In the genomic region with DNA sequence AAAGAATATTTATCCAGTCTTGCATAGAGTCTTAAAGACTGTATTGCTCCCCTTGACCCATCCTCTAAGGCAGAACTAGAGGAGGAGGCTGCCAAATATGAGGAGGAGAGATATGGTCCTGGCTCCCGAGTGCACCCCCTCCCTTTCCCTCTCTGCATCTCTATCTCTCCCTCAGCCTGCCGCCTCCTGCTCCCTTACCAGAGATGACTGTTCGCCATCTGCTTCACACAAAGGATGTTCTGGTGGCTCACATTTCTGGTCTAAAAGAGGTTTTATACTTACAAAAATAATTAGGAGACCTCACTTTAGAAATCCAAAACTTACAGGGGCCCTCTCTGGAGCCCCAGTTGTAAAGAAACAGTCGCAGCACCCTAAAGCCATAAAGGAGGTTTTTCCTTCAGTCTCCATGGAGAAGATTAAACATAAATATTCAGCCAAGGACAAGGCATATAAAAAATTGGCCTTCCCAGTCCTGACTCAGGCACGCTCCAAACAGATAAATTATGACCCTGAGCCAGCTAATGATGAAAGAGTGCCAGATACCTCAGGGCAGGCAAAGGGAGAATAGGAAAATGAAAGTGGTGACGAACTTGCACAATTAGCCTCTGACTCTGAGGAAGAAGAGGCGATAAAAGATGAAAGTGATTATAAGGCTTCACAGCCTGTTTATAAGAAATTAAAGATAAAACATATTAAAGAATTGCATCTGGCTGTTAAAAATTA, we compare ENCODE assay signal across 14 mouse cellular contexts. TPM values are rescaled to one million over a fixed set of nuclear protein-coding genes. Genes with fewer than 3 reads are reported as not detected.
DNase-seq lines count a peak whose midpoint lies in the region; ATAC-seq lines count a peak whose summit lies in the region.
"Had no signal": no experiment of that assay in that cellular context is flagged by ENCODE, and none has a peak within 500 bp of the region (broad histone marks: within the 10 kb centered on the region; RNA-seq: fewer than 3 reads in every experiment).

No protein-coding gene starts in this region.

- WGBS in heart, embryonic 11.5 days (ENCODE audit: insufficient replicate concordance), result 84% methylated on average over 7 of the region's 7 CpGs

- no peaks in the 10 kb centered on the region for H3K27me3 ChIP-seq in heart, embryonic 11.5 days (ENCODE audit: control insufficient read depth, insufficient read depth, low read length)
- H3K27me3 ChIP-seq: heart, embryonic 13.5 days; neural tube, embryonic 12.5 days had no signal

- H3K36me3 ChIP-seq in heart, embryonic 11.5 days (ENCODE audit: control insufficient read depth, insufficient read depth, low read length), result no peaks in the 10 kb centered on the region
- H3K36me3 ChIP-seq: G1E; heart, embryonic 13.5 days; neural tube, embryonic 12.5 days had no signal

- H3K9ac ChIP-seq in heart, embryonic 11.5 days (ENCODE audit: low read depth, low read length), result no peak overlapping the region
- H3K9ac ChIP-seq: heart, embryonic 13.5 days; neural tube, embryonic 12.5 days had no signal

- H3K27ac ChIP-seq in heart, embryonic 11.5 days (ENCODE audit: low read depth, low read length), result no peak overlapping the region
- H3K27ac ChIP-seq: heart, embryonic 13.5 days; hindbrain, postnatal 0 days; neural tube, embryonic 12.5 days had no signal

- no peak for ATAC-seq in heart, embryonic 11.5 days (replicated peaks; ENCODE audit: insufficient number of reproducible peaks, low FRiP score, low TSS enrichment)
- no peak for ATAC-seq in megakaryocyte-erythroid progenitor cell, adult 5-6 weeks (replicated peaks; ENCODE audit: low FRiP score, low TSS enrichment, poor library complexity, severe bottlenecking)
- ATAC-seq: forebrain, embryonic 14.5 days; hindbrain, postnatal 0 days had no signal

- H3K4me2 ChIP-seq in heart, embryonic 11.5 days, result no peak overlapping the region
- H3K4me2 ChIP-seq: heart, embryonic 13.5 days; neural tube, embryonic 12.5 days had no signal

- no peak overlapping the region for H3K4me3 ChIP-seq in heart, embryonic 11.5 days (ENCODE audit: low read depth, low read length)
- H3K4me3 ChIP-seq: heart, embryonic 13.5 days; neural tube, embryonic 12.5 days had no signal

- peak; percentile 13 for DNase-seq in heart, adult 18-20 months
- DNase-seq in right cerebral cortex, adult 2 months (ENCODE audit: low spot score in 2 of 2), result peak; percentile 29 to 49
- no peak for DNase-seq in right cerebral cortex, postnatal 14 days
- peak; percentile 11 to 19 for DNase-seq in layer of hippocampus, postnatal 36 days
- DNase-seq in thymus, postnatal 14 days, result no peak
- DNase-seq: lung, postnatal 10 days had no signal

- no peaks in the 10 kb centered on the region for H3K4me1 ChIP-seq in heart, embryonic 11.5 days (ENCODE audit: control insufficient read depth, insufficient read depth, low read length)
- H3K4me1 ChIP-seq: heart, embryonic 13.5 days; neural tube, embryonic 12.5 days had no signal

- H3K9me3 ChIP-seq in heart, embryonic 11.5 days (replicated peaks; ENCODE audit: control insufficient read depth, low read length), result no peaks in the 10 kb centered on the region
- H3K9me3 ChIP-seq: G1E; heart, embryonic 13.5 days; neural tube, embryonic 12.5 days had no signal

RNA-seq across cellular contexts. Expression of gene Olfr933, which starts 18.6 kb away (rescaled TPM):
- total RNA-seq in heart, adult 18-20 months (2021), result not detected
- polyA plus RNA-seq in heart, embryonic 11.5 days (2014; fragmentation: Nextera tagmentation; extraction: Ambion mirVana), result not detected in 2 replicates
- total RNA-seq in layer of hippocampus, postnatal 36 days (2021), result under 1 TPM in 1 of 2 experiments, not detected in 1; 0.13 TPM
- not detected in 2 replicates for total RNA-seq in megakaryocyte-erythroid progenitor cell, adult 5-6 weeks (2014; fragmentation: Nextera tagmentation)
- not detected in 2 replicates for total RNA-seq in megakaryocyte-erythroid progenitor cell, adult 5-6 weeks (2017)
- total RNA-seq: hindbrain, postnatal 0 days; left cerebral cortex, adult 8-10 months had no signal
- polyA plus RNA-seq: forebrain, embryonic 14.5 days; G1E; heart, embryonic 13.5 days; hindbrain, postnatal 0 days; neural tube, embryonic 12.5 days had no signal

RNA-seq across cellular contexts. Expression of gene Olfr930, which starts 24.0 kb away (rescaled TPM):
- total RNA-seq in heart, adult 18-20 months (2021), result not detected
- not detected in 2 replicates for polyA plus RNA-seq in heart, embryonic 11.5 days (2014; fragmentation: Nextera tagmentation; extraction: Ambion mirVana)
- not detected for total RNA-seq in layer of hippocampus, postnatal 36 days (2021)
- total RNA-seq in megakaryocyte-erythroid progenitor cell, adult 5-6 weeks (2014; fragmentation: Nextera tagmentation), result not detected in 2 replicates
- total RNA-seq in megakaryocyte-erythroid progenitor cell, adult 5-6 weeks (2017), result not detected in 2 replicates
- total RNA-seq: G1E; hindbrain, postnatal 0 days; left cerebral cortex, adult 8-10 months had no signal
- polyA plus RNA-seq: forebrain, embryonic 14.5 days; G1E; heart, embryonic 13.5 days; hindbrain, postnatal 0 days; neural tube, embryonic 12.5 days had no signal

RNA-seq across cellular contexts. Expression of gene Olfr934, which starts 34.6 kb away (rescaled TPM):
- not detected for total RNA-seq in heart, adult 18-20 months (2021)
- polyA plus RNA-seq in heart, embryonic 11.5 days (2014; fragmentation: Nextera tagmentation; extraction: Ambion mirVana), result not detected in 2 replicates
- not detected for total RNA-seq in layer of hippocampus, postnatal 36 days (2021)
- not detected in 2 replicates for total RNA-seq in megakaryocyte-erythroid progenitor cell, adult 5-6 weeks (2014; fragmentation: Nextera tagmentation)
- not detected in 2 replicates for total RNA-seq in megakaryocyte-erythroid progenitor cell, adult 5-6 weeks (2017)
- total RNA-seq: hindbrain, postnatal 0 days; left cerebral cortex, adult 8-10 months had no signal
- polyA plus RNA-seq: forebrain, embryonic 14.5 days; G1E; heart, embryonic 13.5 days; hindbrain, postnatal 0 days; neural tube, embryonic 12.5 days had no signal

RNA-seq across cellular contexts. Expression of gene Olfr935, which starts 45.9 kb away (rescaled TPM):
- not detected for total RNA-seq in heart, adult 18-20 months (2021)
- polyA plus RNA-seq in heart, embryonic 11.5 days (2014; fragmentation: Nextera tagmentation; extraction: Ambion mirVana), result not detected in 2 replicates
- total RNA-seq in layer of hippocampus, postnatal 36 days (2021), result not detected
- total RNA-seq in megakaryocyte-erythroid progenitor cell, adult 5-6 weeks (2014; fragmentation: Nextera tagmentation), result not detected in 2 replicates
- not detected in 2 replicates for total RNA-seq in megakaryocyte-erythroid progenitor cell, adult 5-6 weeks (2017)
- total RNA-seq: hindbrain, postnatal 0 days; left cerebral cortex, adult 8-10 months had no signal
- polyA plus RNA-seq: forebrain, embryonic 14.5 days; G1E; heart, embryonic 13.5 days; hindbrain, postnatal 0 days; neural tube, embryonic 12.5 days had no signal

Comparison
In these comparisons a context has a peak if more than half of its experiments do, and no peak if none do; other contexts are left out.
1. DNase-seq: peak in heart, adult 18-20 months (2 of 2), right cerebral cortex, adult 2 months (2 of 2) and layer of hippocampus, postnatal 36 days (2 of 2); none in right cerebral cortex, postnatal 14 days (single experiment) and thymus, postnatal 14 days (single experiment).